ENCODE assay signal across 25 mouse cellular contexts in genomic region chr4:119627317-119627716, GRCm38 (mm10). TPM values are rescaled to one million over a fixed set of nuclear protein-coding genes. Genes with fewer than 3 reads are reported as not detected.
DNase-seq lines count a peak whose midpoint lies in the region; ATAC-seq and TF ChIP-seq lines count a peak whose summit lies in the region.
"Had no signal": no experiment of that assay in that cellular context is flagged by ENCODE, and none has a peak within 500 bp of the region (broad histone marks: within the 10 kb centered on the region; RNA-seq: fewer than 3 reads in every experiment).

No protein-coding gene starts in this region.

- peak overlapping the region; percentile 63 for H3K27ac ChIP-seq in heart, embryonic 13.5 days (replicated peaks)
- peak overlapping the region; percentile 37 for H3K27ac ChIP-seq in hindbrain, embryonic 15.5 days (replicated peaks)
- H3K27ac ChIP-seq in hindbrain, postnatal 0 days, result no peak overlapping the region
- H3K27ac ChIP-seq in forebrain, embryonic 13.5 days, result peak overlapping the region; percentile 68
- H3K27ac ChIP-seq in midbrain, embryonic 16.5 days (ENCODE audit: low read length), result peak overlapping the region; percentile 46; the same call in 1 of the 2 replicates
- H3K27ac ChIP-seq: embryonic facial prominence, embryonic 15.5 days; gastrocnemius, adult 2 months; kidney, postnatal 0 days; limb, embryonic 13.5 days; liver, embryonic 13.5 days; lung, embryonic 15.5 days; macrophage had no signal

- DNase-seq in heart, postnatal 14 days, result no peak
- no peak for DNase-seq in hindbrain, postnatal 0 days (ENCODE audit: low spot score)
- DNase-seq in B cell, adult 2 months, result no peak
- DNase-seq: cerebellum, adult 2 months; cerebellum, postnatal 36 days; gastrocnemius, adult 2 months; kidney, adult 11 months; liver, embryonic 13.5 days; thymus, postnatal 14 days had no signal

- no peak overlapping the region for H3K4me2 ChIP-seq in heart, embryonic 13.5 days
- no peak overlapping the region for H3K4me2 ChIP-seq in hindbrain, embryonic 15.5 days
- H3K4me2 ChIP-seq in hindbrain, postnatal 0 days (ENCODE audit: low read depth, low read length), result no peak overlapping the region
- no peak overlapping the region for H3K4me2 ChIP-seq in forebrain, embryonic 13.5 days
- H3K4me2 ChIP-seq in midbrain, embryonic 16.5 days (ENCODE audit: low read length), result no peak overlapping the region
- H3K4me2 ChIP-seq: embryonic facial prominence, embryonic 15.5 days; limb, embryonic 13.5 days; liver, embryonic 13.5 days; lung, embryonic 15.5 days had no signal

- peaks cover 45% of the 10 kb centered on the region for H3K4me1 ChIP-seq in heart, embryonic 13.5 days
- peaks cover 9% of the 10 kb centered on the region for H3K4me1 ChIP-seq in hindbrain, embryonic 15.5 days (replicated peaks)
- H3K4me1 ChIP-seq in hindbrain, postnatal 0 days (ENCODE audit: insufficient read depth, low read length), result no peaks in the 10 kb centered on the region
- H3K4me1 ChIP-seq in forebrain, embryonic 13.5 days, result peaks cover 27% of the 10 kb centered on the region
- peaks cover 5% of the 10 kb centered on the region for H3K4me1 ChIP-seq in midbrain, embryonic 16.5 days (ENCODE audit: control insufficient read depth, insufficient read depth, low read length)
- H3K4me1 ChIP-seq: embryonic facial prominence, embryonic 15.5 days; limb, embryonic 13.5 days had no signal

- intact Hi-C loops in heart, postnatal 14 days (cut with DNase I), result loop anchor here (5.0 kb wide), 2 partner anchors 90 to 200 kb away; partner anchors contain the start of genes Foxj3 and Frg2f1

- peak overlapping the region; percentile 37 for H3K9ac ChIP-seq in heart, embryonic 13.5 days
- no peak overlapping the region for H3K9ac ChIP-seq in hindbrain, embryonic 15.5 days
- H3K9ac ChIP-seq in hindbrain, postnatal 0 days (replicated peaks; ENCODE audit: low read length), result no peak overlapping the region
- 0 out of 2 replicates have a peak overlapping the region, but pooled peaks have one; percentile 5 for H3K9ac ChIP-seq in forebrain, embryonic 13.5 days
- no peak overlapping the region for H3K9ac ChIP-seq in midbrain, embryonic 16.5 days (ENCODE audit: low read depth, low read length)
- H3K9ac ChIP-seq: embryonic facial prominence, embryonic 15.5 days; limb, embryonic 13.5 days; liver, embryonic 13.5 days; lung, embryonic 15.5 days had no signal

- no peaks in the 10 kb centered on the region for H3K27me3 ChIP-seq in heart, embryonic 13.5 days (replicated peaks)
- no peaks in the 10 kb centered on the region for H3K27me3 ChIP-seq in hindbrain, embryonic 15.5 days
- H3K27me3 ChIP-seq in hindbrain, postnatal 0 days (ENCODE audit: insufficient read depth, low read length), result no peaks in the 10 kb centered on the region
- no peaks in the 10 kb centered on the region for H3K27me3 ChIP-seq in forebrain, embryonic 13.5 days
- no peaks in the 10 kb centered on the region for H3K27me3 ChIP-seq in midbrain, embryonic 16.5 days (ENCODE audit: control insufficient read depth, insufficient read depth, low read depth, low read length)
- H3K27me3 ChIP-seq: embryonic facial prominence, embryonic 15.5 days; limb, embryonic 13.5 days; liver, embryonic 13.5 days; lung, embryonic 15.5 days had no signal

- no peaks in the 10 kb centered on the region for H3K9me3 ChIP-seq in heart, embryonic 13.5 days
- H3K9me3 ChIP-seq in hindbrain, embryonic 15.5 days, result no peaks in the 10 kb centered on the region
- no peaks in the 10 kb centered on the region for H3K9me3 ChIP-seq in hindbrain, postnatal 0 days (ENCODE audit: low read length)
- H3K9me3 ChIP-seq in forebrain, embryonic 13.5 days (replicated peaks), result no peaks in the 10 kb centered on the region
- no peaks in the 10 kb centered on the region for H3K9me3 ChIP-seq in midbrain, embryonic 16.5 days (replicated peaks; ENCODE audit: control insufficient read depth, low read length, poor library complexity, severe bottlenecking)
- H3K9me3 ChIP-seq: embryonic facial prominence, embryonic 15.5 days; limb, embryonic 13.5 days; liver, embryonic 13.5 days; lung, embryonic 15.5 days had no signal

- ATAC-seq in heart, embryonic 13.5 days (ENCODE audit: extremely low read depth, insufficient number of reproducible peaks, low FRiP score, low TSS enrichment), result no peak
- no peak for ATAC-seq in hindbrain, embryonic 15.5 days (ENCODE audit: low FRiP score, low read depth)
- no peak for ATAC-seq in hindbrain, postnatal 0 days
- ATAC-seq in forebrain, embryonic 13.5 days, result no peak; the same call in 1 of the 2 replicates
- no peak for ATAC-seq in midbrain, embryonic 16.5 days
- ATAC-seq in erythroblast, adult 5-6 weeks (replicated peaks; ENCODE audit: low FRiP score, poor library complexity, severe bottlenecking), result no peak

- 45% methylated on average over 4 of the region's 4 CpGs for WGBS in heart, embryonic 13.5 days
- WGBS in hindbrain, embryonic 15.5 days, result 69% methylated on average over 4 of the region's 4 CpGs
- 65% methylated on average over 4 of the region's 4 CpGs for WGBS in hindbrain, postnatal 0 days
- WGBS in forebrain, embryonic 13.5 days, result 30% methylated on average over 4 of the region's 4 CpGs
- 56% methylated on average over 4 of the region's 4 CpGs for WGBS in midbrain, embryonic 16.5 days

- H3K4me3 ChIP-seq in heart, embryonic 13.5 days, result no peak overlapping the region
- no peak overlapping the region for H3K4me3 ChIP-seq in hindbrain, embryonic 15.5 days
- no peak overlapping the region for H3K4me3 ChIP-seq in hindbrain, postnatal 0 days (ENCODE audit: low read length)
- H3K4me3 ChIP-seq in forebrain, embryonic 13.5 days, result no peak overlapping the region
- no peak overlapping the region for H3K4me3 ChIP-seq in midbrain, embryonic 16.5 days (ENCODE audit: low read depth, low read length)
- H3K4me3 ChIP-seq: embryonic facial prominence, embryonic 15.5 days; gastrocnemius, adult 2 months; limb, embryonic 13.5 days; liver, embryonic 13.5 days; lung, embryonic 15.5 days had no signal

- no peak for TF ChIP-seq CTCF in hindbrain, postnatal 0 days (IDR thresholded peaks at IDR 0.05; ENCODE audit: low read depth)

- peaks cover 62% of the 10 kb centered on the region for H3K36me3 ChIP-seq in heart, embryonic 13.5 days
- peaks cover 26% of the 10 kb centered on the region for H3K36me3 ChIP-seq in hindbrain, embryonic 15.5 days
- peaks cover 9% of the 10 kb centered on the region; the same call in 1 of the 2 replicates for H3K36me3 ChIP-seq in hindbrain, postnatal 0 days (ENCODE audit: insufficient read depth, low read length)
- H3K36me3 ChIP-seq in forebrain, embryonic 13.5 days (ENCODE audit: poor library complexity, severe bottlenecking), result peaks cover 47% of the 10 kb centered on the region
- H3K36me3 ChIP-seq in midbrain, embryonic 16.5 days (ENCODE audit: control insufficient read depth, insufficient read depth, low read length), result peaks cover 4% of the 10 kb centered on the region; the same call in 1 of the 2 replicates

RNA-seq across cellular contexts. Expression of gene Guca2a, which starts 10.2 kb away (rescaled TPM):
- not detected in 2 replicates for polyA plus RNA-seq in heart, embryonic 13.5 days (2015; fragmentation: Nextera tagmentation; extraction: Ambion mirVana)
- total RNA-seq in heart, postnatal 14 days (2021), result not detected
- polyA plus RNA-seq in hindbrain, embryonic 15.5 days (2015; fragmentation: Nextera tagmentation; extraction: Ambion mirVana), result not detected in 2 replicates
- total RNA-seq in hindbrain, postnatal 0 days (2014; rRNA removed), result not detected in 2 replicates
- not detected in 2 replicates for polyA plus RNA-seq in hindbrain, postnatal 0 days (2015; fragmentation: Nextera tagmentation; extraction: Ambion mirVana)
- polyA plus RNA-seq in forebrain, embryonic 13.5 days (2015; fragmentation: Nextera tagmentation; extraction: Ambion mirVana), result not detected in 2 replicates
- not detected in 2 replicates for polyA plus RNA-seq in midbrain, embryonic 16.5 days (2015; fragmentation: Nextera tagmentation; extraction: Ambion mirVana)
- not detected in 2 replicates for total RNA-seq in erythroblast, adult 5-6 weeks (2015; ENCODE audit: low replicate concordance)
- not detected in 2 replicates for total RNA-seq in erythroblast, adult 5-6 weeks (2017; ENCODE audit: low replicate concordance)
- total RNA-seq: adrenal gland, adult 18-20 months; gastrocnemius, adult 2 months; layer of hippocampus, adult 18-20 months; layer of hippocampus, postnatal 25 days; left cerebral cortex, postnatal 14 days had no signal
- polyA plus RNA-seq: cerebellum, adult 2 months; embryonic facial prominence, embryonic 15.5 days; limb, embryonic 13.5 days; liver, embryonic 13.5 days; lung, embryonic 15.5 days; macrophage; neural tube, embryonic 11.5 days had no signal

RNA-seq across cellular contexts. Expression of gene Guca2b, which starts 31.4 kb away (rescaled TPM):
- polyA plus RNA-seq in heart, embryonic 13.5 days (2015; fragmentation: Nextera tagmentation; extraction: Ambion mirVana), result not detected in 2 replicates
- not detected for total RNA-seq in heart, postnatal 14 days (2021)
- polyA plus RNA-seq in hindbrain, embryonic 15.5 days (2015; fragmentation: Nextera tagmentation; extraction: Ambion mirVana), result not detected in 2 replicates
- not detected in 2 replicates for total RNA-seq in hindbrain, postnatal 0 days (2014; rRNA removed)
- polyA plus RNA-seq in hindbrain, postnatal 0 days (2015; fragmentation: Nextera tagmentation; extraction: Ambion mirVana), result not detected in 2 replicates
- polyA plus RNA-seq in forebrain, embryonic 13.5 days (2015; fragmentation: Nextera tagmentation; extraction: Ambion mirVana), result not detected in 2 replicates
- not detected in 2 replicates for polyA plus RNA-seq in midbrain, embryonic 16.5 days (2015; fragmentation: Nextera tagmentation; extraction: Ambion mirVana)
- total RNA-seq in erythroblast, adult 5-6 weeks (2015; ENCODE audit: low replicate concordance), result not detected in 2 replicates
- total RNA-seq in erythroblast, adult 5-6 weeks (2017; ENCODE audit: low replicate concordance), result not detected in 2 replicates
- total RNA-seq: gastrocnemius, adult 2 months; layer of hippocampus, adult 18-20 months; layer of hippocampus, postnatal 25 days; left cerebral cortex, postnatal 14 days had no signal
- polyA plus RNA-seq: C2C12; cerebellum, adult 2 months; embryonic facial prominence, embryonic 15.5 days; limb, embryonic 13.5 days; liver, embryonic 13.5 days; lung, embryonic 15.5 days; macrophage; neural tube, embryonic 11.5 days had no signal

Comparison
In these comparisons a context has a peak if more than half of its experiments do, and no peak if none do; other contexts are left out.
1. H3K9ac ChIP-seq: peak in heart, embryonic 13.5 days (single experiment) and forebrain, embryonic 13.5 days (single experiment); none in hindbrain, embryonic 15.5 days (single experiment), hindbrain, postnatal 0 days (single experiment) and midbrain, embryonic 16.5 days (single experiment).